Mouse (Mus musculus) olfactory bulb, adult 2 months (tissue): ENCODE data around the gene Nos2.

Experiments
- CTCF ChIP-seq: fragments of 200-500 bp; IDR thresholded peaks from 2 replicates; pipeline ENCODE4 v1.5.1; 2012; ENCODE audit warnings: low read depth, mild to moderate bottlenecking, low read length, moderate library complexity; ENCODE audit not compliant: insufficient read depth
- POLR2A ChIP-seq: fragments of 200-500 bp; IDR thresholded peaks from 2 replicates; pipeline ENCODE4 v1.6.1; 2012; ENCODE audit warnings: mild to moderate bottlenecking, low read depth, low read length, moderate library complexity; ENCODE audit not compliant: insufficient read depth

- TF ChIP-seq POLR2A (no peak), CTCF (no peak)
These were observed 78.5 kb downstream of the Nos2 start for GRCm38 (mm10) chr11:78999118-78999517.
